Mouse (Mus musculus) brown adipose tissue, adult 24 weeks (tissue): ENCODE data around the gene Laptm4a. TPM values are rescaled to one million over a fixed set of nuclear protein-coding genes. Genes with fewer than 3 reads are reported as not detected.

ENCODE experiments used
- H3K27ac ChIP-seq: fragments of 200-500 bp; replicated peaks from 2 replicates; pipeline ENCODE4 v1.5.1; 2012; ENCODE audit warnings: low read depth, mild to moderate bottlenecking, low read length
- H3K4me1 ChIP-seq: fragments of 200-500 bp; 2 replicates; pipeline ENCODE4 v1.6.1; 2012; ENCODE audit warnings: low read length, mixed read lengths; ENCODE audit not compliant: control insufficient read depth, insufficient read depth, insufficient read length
- H3K4me3 ChIP-seq: fragments of 200-500 bp; 2 replicates; pipeline ENCODE4 v1.5.1; 2012; ENCODE audit warnings: low read depth, mild to moderate bottlenecking, low read length, moderate library complexity; ENCODE audit not compliant: insufficient read depth
- polyA plus RNA-seq: library from polyadenylated mRNA; stranded (reverse); fragments of >200 nt; gene quantifications from 2 replicates; pipeline ENCODE4 v1.2.4, GENCODE M21; 2012; ENCODE audit not compliant: missing spikeins, insufficient read depth, insufficient read length

Laptm4a gene
- polyA plus RNA-seq, 1 experiment = 307 TPM

DNA sequence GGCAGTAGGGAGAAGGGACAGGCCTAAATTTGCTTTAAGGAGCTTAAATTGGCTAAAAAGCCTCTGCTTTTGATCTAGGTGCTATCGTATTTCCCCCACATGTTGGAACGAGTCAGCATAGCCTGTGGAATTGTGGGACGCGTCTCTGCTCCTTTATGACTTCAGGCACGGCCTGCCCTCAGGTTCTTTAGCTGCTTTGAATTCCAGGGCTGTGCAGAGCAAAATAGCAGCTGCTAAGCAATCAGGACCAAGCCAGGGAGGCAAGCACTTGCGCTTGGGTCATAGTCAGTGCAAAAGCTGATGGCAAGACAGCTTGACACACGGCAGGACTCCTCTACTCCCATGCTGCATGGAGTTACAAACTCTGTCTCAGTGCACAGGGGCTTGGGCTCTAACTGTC is 24.3 kb upstream of the Laptm4a start:
- peaks cover 6% of the 10 kb centered on the region for H3K4me1 ChIP-seq
- H3K4me3 ChIP-seq = no peak overlapping the region
- no peak overlapping the region for H3K27ac ChIP-seq

DNA sequence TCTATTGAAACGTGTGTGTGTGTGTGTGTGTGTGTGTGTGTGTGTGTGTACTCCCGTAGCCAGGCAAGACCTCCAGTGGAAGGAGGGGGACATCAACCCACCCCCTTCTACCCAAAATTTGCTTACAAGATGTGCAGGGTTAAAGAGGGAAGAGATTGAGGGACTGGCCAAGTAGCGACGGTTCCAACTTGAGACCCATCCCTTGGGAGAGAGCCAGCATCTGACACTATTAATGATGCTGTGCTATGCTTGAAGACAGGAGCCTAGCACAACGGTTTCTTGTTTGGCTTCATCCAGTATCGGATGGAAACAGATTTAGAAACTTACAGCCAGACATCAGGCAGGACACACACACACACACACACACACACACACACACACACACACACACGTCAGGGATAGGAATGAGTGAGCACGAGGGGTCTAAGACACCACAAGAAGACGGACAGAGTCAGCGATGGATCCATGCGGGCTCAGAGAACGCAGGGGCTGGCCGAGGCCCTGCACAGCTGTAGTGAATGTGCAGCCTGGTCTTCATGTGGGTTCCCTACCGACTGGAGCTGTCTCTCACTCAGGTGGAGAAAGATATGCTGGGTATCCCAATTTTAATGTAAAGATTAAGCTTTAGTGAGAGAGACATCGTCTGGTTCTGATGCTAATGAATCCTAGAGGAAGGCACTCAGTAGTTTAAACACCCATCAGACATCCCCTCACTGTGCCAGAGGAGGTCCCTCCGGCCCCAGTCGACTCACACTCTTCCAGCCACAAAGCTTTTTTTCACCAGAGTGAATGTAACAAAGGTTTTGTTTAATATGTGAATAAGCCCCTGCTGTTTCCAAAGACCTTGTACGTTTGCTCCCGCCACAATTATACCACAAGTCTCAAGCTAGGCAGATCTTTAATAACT is 22.3 kb upstream of the Laptm4a start:
- Histone ChIP-seq H3K4me1 (peaks cover 6% of the 10 kb centered on the region), H3K27ac (no peak overlapping the region), H3K4me3 (no peak overlapping the region)

DNA sequence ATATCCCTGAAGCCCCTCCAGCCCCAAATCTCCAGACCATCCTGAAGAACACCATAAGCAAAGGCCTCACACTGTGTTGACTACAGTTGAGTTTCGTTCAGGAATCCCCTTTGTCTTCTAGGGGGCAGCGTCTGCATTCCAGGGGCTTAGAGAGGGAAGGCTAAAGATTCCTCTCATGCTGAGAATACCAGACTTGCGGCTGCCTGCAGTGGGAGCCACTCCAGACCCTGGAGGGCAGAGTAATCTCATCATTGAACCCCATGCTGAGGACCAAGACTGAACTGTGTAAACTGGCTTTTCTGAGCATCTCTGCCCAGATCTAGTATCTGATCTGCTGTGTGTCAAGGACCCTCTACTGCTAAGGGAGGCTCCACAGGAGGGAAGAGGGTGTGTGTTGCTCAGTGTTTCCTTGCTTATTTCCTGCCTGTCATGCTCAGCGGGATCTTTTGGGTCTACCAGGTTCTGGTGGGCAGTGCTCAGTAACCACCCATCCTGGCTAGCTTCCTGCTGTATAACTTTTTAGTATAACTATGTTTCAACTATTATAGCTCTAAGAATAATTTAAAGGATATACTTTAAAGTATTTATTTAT is 21.3 kb upstream of the Laptm4a start:
- no peak overlapping the region for H3K27ac ChIP-seq
- no peak overlapping the region for H3K4me3 ChIP-seq
- peaks cover 6% of the 10 kb centered on the region for H3K4me1 ChIP-seq

DNA sequence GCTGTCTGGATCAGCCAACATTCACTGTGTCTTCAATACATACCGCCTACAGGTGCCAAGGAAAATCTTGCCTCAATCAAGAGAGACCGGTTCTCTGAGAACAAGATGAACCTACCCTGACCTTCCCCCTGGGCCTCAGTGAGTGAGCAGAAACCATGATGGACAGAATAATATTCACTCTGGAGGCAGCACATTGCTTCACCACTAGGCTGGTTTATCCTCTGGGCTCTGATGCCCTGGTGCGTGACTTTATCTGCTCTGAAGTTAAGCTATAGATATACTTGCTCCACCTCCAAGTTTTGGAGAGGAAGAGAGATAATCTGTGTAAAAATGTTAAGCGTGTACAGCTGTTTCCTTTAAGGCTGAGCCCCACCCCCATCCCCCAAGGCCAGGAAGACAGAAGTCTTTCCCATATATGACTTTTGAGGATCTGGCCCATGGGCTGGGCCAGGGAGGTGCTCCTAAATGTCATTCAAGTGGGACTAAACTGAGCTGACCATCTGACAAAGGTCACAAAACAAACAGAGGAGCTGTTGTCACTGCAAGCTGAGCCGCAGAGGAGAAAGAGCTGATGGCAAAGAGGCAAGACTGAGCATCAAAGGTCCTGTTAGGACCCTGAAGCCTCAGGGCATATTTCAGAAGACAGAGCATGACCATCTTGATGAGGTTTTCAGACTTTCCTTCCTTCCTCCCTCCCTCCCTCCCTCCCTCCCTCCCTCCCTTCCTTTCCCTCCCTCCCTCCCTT is 20.4 kb upstream of the Laptm4a start:
- Histone ChIP-seq H3K4me3 (no peak overlapping the region), H3K27ac (peak overlapping the region; percentile 21; the same call in 1 of the 2 replicates), H3K4me1 (peaks cover 6% of the 10 kb centered on the region)

DNA sequence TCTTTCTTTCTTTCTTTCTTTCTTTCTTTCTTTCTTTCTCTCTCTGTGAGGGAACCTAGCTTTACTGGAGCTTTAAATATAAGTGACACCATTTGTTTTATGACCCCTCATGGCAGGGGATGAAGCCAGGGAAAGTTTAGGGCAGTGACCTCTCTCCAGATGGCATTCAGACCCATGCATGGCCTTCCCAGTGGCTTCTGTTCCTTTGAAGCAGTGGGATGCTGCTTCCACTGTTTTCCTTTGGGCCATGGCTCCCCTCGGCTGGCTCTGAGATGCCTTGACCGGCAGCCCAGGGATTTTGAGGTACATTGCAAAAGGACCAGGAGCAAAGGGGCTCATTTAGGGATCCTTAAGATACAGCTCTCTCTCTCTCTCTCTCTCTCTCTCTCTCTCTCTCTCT is 19.5 kb upstream of the Laptm4a start:
- H3K4me1 ChIP-seq = peaks cover 6% of the 10 kb centered on the region
- no peak overlapping the region for H3K27ac ChIP-seq
- H3K4me3 ChIP-seq = no peak overlapping the region

DNA sequence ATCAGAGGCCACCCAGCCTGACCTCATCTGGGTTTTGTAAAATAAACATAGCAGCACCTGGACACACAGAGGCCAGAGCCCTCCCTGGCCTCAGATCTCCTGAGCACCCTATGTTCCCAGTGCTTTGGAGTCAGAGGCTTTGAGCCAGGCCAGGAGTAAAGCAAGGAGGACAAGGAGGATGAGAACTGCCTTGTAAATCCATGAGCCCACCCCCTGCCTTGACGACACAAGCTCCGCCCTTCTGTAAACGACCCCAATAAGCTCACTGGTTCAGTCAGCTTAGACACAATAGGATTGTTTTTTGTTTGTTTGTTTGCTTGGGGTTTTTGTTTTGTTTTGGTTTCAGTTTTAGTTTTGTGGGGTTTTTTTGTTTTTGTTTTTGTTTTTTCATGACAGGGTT is 19.0 kb upstream of the Laptm4a start:
- no peak overlapping the region for H3K4me3 ChIP-seq
- H3K27ac ChIP-seq = no peak overlapping the region
- peaks cover 6% of the 10 kb centered on the region for H3K4me1 ChIP-seq

DNA sequence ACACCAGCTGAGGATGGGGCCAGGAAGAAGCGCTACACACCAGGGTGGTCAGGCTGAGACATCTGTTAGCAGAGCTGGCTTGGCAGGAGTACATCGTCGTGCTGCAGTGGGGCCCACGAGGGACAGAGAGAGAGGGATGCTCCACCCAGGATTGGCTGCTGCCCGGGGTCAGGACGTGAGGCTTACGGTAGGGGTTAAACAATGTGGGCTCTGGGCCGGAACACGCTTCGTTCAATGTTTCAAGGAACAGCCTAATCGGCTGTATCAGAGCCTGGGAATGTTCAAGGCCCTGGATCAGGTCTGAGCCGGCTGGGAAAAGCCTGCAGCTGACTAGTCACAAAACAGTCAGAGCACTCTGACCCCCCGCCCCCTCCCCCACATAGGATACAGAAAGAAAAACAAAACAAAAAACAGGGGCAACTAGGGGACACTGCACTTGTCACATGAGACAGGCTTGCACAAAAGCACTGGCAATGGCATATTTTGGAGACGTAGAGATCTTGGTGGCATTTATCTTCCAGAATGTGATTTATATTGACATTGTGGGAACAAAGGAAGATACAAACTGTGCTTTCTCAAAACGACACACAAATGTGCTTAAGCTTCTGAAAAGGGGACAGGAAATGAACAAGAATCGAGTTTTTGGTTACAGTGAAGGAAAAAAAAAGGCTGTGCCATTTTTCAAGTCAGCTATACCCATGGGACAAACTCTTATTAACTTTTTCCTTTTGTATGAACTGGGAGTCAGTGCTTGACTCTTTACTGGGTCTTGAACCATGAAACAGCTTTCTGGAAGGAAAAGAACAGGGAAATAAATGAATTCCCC is 8.4 kb upstream of the Laptm4a start:
- peak overlapping the region; percentile 82 for H3K27ac ChIP-seq
- H3K4me3 ChIP-seq = no peak overlapping the region
- H3K4me1 ChIP-seq = peaks cover 13% of the 10 kb centered on the region

DNA sequence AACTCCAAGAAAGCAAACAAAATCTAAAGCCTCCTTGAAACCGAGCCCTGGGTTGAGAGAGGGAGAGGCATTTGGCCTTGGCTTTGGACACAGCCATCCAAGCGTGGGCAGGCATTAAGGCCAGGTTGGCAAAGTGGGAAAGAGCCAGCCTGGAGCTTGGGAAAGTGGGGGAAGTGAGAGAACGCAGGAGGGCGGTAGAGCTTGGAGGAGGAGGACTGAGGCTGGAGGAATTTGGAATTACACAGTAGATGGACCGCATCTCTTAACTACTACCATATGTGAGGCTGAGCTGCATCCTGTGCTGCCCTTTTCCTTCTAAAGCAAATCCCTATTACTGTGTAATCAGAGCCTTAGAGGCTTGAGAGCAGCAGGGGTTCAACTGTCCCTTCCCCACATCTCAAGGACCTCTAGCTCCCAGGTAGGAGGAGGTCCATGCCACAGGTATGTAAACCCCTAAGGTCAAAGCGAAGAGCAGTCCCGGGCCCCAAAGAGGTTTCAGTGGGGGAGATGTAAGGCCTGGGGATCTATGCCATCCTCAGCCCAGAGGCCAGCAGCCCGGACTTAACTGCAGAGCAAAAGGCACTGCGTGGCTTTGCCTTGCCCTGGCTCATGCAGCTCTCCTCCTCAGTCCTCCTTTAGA is 7.6 kb upstream of the Laptm4a start:
- no peak overlapping the region for H3K4me3 ChIP-seq
- H3K27ac ChIP-seq = peak overlapping the region; percentile 82
- peaks cover 13% of the 10 kb centered on the region for H3K4me1 ChIP-seq

DNA sequence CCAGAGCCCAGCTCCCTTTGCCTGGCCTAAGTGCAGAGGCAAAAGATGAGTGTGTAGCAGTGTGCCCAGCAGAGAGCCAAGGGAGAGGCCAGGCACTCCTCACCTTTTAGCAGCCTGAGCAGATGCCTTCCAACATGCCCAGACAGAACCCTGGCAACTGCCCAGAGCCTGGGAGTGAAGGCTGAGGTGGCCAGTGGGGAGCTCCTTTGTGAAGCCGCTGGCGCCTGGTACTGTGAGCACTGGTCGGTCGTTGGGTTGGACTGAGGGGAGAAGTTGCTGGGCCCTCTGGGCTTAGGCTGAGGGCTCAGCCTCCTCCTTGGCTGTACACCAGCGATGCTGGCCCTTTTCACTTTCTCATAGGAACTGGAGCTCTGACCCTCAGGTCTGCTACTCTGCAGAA is 5.1 kb upstream of the Laptm4a start:
- Histone ChIP-seq H3K4me1 (peaks cover 13% of the 10 kb centered on the region), H3K27ac (no peak overlapping the region), H3K4me3 (no peak overlapping the region)

DNA sequence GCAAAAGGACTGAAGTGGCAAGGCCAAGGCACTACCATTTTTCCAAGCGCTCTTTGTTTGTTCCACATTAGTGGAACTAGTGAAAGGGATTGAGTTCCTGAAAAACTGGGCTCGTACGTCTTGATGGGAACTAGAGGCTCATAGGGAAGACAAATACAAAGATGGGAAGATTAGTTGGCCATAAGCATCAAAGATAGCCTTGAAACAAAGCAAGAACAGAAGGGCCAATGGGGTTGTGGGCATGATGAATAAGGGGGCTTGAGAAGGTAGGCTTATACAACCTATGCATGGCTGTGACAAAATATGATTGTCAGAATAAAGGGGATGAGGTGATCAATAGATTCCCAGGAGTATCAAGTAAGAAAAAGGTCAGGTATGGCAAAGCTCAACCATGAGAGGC is 2.2 kb upstream of the Laptm4a start:
- no peak overlapping the region for H3K27ac ChIP-seq

DNA sequence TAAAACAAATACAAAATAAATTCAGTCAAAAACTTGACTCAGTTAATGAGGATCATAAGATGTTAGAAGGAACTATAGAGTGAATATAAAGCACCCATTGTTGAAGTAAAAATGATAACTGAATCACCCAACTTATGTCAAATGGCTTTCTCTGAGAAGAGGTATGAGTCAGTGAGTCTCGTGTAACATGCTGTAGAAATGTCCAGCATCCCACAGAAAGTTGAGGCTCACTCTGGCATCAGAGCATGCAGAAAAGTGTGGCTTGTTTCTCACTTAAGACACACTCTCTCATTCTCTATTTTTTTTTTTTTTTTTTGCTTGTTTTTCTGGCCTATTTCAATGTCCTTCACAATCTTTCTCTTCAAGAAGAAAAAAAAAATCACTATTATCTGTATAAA is 469 bp upstream of the Laptm4a start:
- H3K27ac ChIP-seq = peak overlapping the region; percentile 43; the same call in 1 of the 2 replicates
- peaks cover 6% of the 10 kb centered on the region for H3K4me1 ChIP-seq
- peak overlapping the region; percentile 77; the same call in 1 of the 2 replicates for H3K4me3 ChIP-seq

More for the DNA sequence above, 2.2 kb upstream of the Laptm4a start:
- Histone ChIP-seq H3K4me3 (no peak overlapping the region), H3K4me1 (peaks cover 3% of the 10 kb centered on the region; the same call in 1 of the 2 replicates)

DNA sequence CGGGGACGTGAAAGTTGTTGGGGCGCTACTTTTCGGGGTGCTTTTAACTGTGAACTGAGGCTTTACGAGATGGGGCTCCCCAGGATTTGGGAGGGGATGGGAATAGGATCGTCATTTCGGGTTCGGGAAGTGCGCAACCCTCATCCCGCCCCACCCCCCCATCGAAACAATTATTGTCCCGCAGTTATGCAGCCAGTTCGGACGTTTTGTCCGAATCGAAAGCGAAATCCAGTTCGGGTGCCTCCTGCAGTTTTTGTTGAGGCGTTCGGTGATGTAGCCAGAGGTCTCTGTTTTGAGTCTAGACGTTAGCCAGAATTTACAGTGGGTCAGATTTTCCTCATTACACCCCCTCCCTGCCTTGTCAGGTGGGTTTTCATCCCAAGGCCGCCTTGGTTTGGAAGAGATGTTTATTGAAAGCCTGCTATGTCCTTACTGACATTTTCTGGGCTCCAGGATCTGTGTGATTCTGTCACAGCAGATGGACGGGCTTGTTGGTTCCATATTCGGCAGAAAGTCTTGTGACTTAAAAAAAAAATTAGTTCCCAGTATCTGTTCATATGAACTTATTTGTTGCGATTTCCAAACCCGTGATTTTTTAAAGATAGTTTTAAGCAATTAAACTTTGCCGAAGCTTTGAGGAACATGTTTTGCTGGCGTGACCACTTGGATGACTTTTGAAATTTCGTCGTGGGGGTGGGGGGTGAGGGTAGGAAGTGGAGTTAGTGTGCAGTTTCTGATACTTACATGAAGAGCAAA is 1.1 kb downstream of the Laptm4a start:
- peak overlapping the region; percentile 91 for H3K4me3 ChIP-seq
- H3K27ac ChIP-seq = peak overlapping the region; percentile 95
- peaks cover 3% of the 10 kb centered on the region; the same call in 1 of the 2 replicates for H3K4me1 ChIP-seq

DNA sequence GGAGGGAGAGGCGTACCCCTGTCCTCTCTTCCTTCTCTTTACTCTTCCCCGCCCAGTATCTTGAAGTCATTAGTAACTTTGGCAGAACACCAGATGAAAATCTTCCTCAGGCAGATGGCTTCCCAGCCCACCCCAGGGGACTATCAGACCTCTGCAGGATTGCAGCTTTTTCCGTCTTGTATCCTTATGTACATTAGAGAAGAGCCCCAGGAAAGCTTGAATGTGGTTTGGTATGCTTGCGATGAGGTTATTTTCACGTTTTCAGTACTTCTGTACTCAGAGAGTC is 1.6 kb downstream of the Laptm4a start:
- Histone ChIP-seq H3K27ac (peak overlapping the region; percentile 95), H3K4me1 (peaks cover 3% of the 10 kb centered on the region; the same call in 1 of the 2 replicates), H3K4me3 (peak overlapping the region; percentile 91)

DNA sequence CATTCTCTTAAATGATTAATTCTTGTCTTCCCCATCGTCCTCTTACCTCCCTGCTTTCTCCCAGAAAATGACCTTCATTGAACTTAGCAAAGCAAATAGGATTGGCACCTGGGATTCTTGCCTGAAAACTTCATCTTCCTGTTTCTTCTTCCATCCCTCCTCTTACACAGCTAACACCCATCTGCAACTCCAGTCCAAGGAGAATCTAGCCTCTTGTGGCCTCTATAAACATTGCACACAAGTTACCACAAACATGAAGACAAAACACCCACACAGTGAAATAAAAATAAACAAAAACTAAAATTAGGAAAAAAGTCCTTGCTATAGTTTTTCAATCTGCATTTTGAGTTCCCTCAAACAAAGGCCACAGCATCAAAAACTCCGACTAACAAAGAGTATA is 2.1 kb downstream of the Laptm4a start:
- Histone ChIP-seq H3K27ac (no peak overlapping the region), H3K4me1 (peaks cover 6% of the 10 kb centered on the region; the same call in 1 of the 2 replicates), H3K4me3 (0 out of 2 replicates have a peak overlapping the region, but pooled peaks have one; percentile 1)
